Mouse (Mus musculus) midbrain, embryonic 15.5 days (tissue): ENCODE data around the gene Vdac1. TPM values are rescaled to one million over a fixed set of nuclear protein-coding genes. Genes with fewer than 3 reads are reported as not detected.

Experiments used
- ATAC-seq: fragments of 200-750 bp; cut with Nextera tagmentation; replicated peaks from 2 replicates; pipeline ENCODE4 v1.8.0; 2017; ENCODE audit warnings: moderate TSS enrichment
- H3K27ac ChIP-seq: fragments of 300-500 bp; sonication (generic); 2 replicates; pipeline ENCODE4 v1.5.1; 2015; ENCODE audit warnings: mild to moderate bottlenecking, inconsistent platforms
- H3K27me3 ChIP-seq: fragments of 300-500 bp; sonication (generic); replicated peaks from 2 replicates; pipeline ENCODE4 v1.6.1; 2015; ENCODE audit warnings: inconsistent platforms
- H3K36me3 ChIP-seq: fragments of 300-500 bp; sonication (generic); replicated peaks from 2 replicates; pipeline ENCODE4 v1.6.1; 2015; ENCODE audit warnings: inconsistent platforms
- H3K4me1 ChIP-seq: fragments of 300-500 bp; sonication (generic); 2 replicates; pipeline ENCODE4 v1.6.1; 2015; ENCODE audit warnings: inconsistent platforms
- H3K4me2 ChIP-seq: fragments of 300-500 bp; sonication (generic); 2 replicates; pipeline ENCODE4 v1.6.1; 2015; ENCODE audit warnings: inconsistent platforms, mild to moderate bottlenecking, moderate library complexity
- H3K4me3 ChIP-seq: fragments of 300-500 bp; sonication (generic); 2 replicates; pipeline ENCODE4 v1.5.1; 2015; ENCODE audit warnings: mild to moderate bottlenecking, inconsistent platforms
- H3K9ac ChIP-seq: fragments of 300-500 bp; sonication (generic); 2 replicates; pipeline ENCODE4 v1.6.1; 2015; ENCODE audit warnings: mild to moderate bottlenecking, inconsistent platforms
- H3K9me3 ChIP-seq: fragments of 300-500 bp; sonication (generic); 2 replicates; pipeline ENCODE4 v1.6.1; 2016; ENCODE audit warnings: inconsistent platforms
- WGBS: fragments of 180-500 bp; shearing (Covaris S2); methylation state at CpG from one replicate; pipeline ENCODE4 v1.1.7; 2015; ENCODE audit warnings: mixed read lengths; 5-methylcytosine and 5-hydroxymethylcytosine counted together
- polyA plus RNA-seq: library from polyadenylated mRNA; unstranded; fragments of >200 nt; fragmentation: Nextera tagmentation; extraction: Ambion mirVana; gene quantifications from 2 replicates; pipeline ENCODE4 v1.2.1, GENCODE M21; 2015

The Vdac1 gene
- polyA plus RNA-seq, 1 experiment from 2014 or later = 335 TPM

DNA sequence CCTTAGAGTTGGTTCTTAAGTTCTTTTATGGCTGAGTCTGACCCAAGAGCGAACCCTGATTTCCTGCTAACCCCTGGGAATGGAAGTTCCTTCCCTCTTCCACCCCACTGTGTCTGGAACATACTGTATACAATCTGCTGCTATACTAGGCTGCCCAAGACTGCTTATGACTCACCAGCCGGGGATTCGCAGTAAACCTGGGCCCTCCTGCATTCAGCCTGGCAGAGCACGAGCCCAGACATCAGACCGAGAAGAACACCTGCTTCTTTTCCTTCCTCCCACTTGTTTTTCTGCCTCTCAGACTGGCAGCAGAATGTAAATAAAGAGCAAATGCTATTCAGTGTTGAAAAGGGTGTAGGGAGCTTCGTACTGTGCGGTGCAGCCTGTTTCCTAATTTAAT, 24.7 kb upstream of the Vdac1 start:
- H3K4me3 ChIP-seq = no peak overlapping the region
- no peak overlapping the region for H3K9ac ChIP-seq
- WGBS = 83% methylated on average over 7 of the region's 7 CpGs
- H3K27me3 ChIP-seq = no peaks in the 10 kb centered on the region
- no peaks in the 10 kb centered on the region for H3K9me3 ChIP-seq
- H3K27ac ChIP-seq = no peak overlapping the region
- peaks cover 6% of the 10 kb centered on the region for H3K4me1 ChIP-seq
- no peak for ATAC-seq
- no peak overlapping the region for H3K4me2 ChIP-seq
- no peaks in the 10 kb centered on the region for H3K36me3 ChIP-seq

DNA sequence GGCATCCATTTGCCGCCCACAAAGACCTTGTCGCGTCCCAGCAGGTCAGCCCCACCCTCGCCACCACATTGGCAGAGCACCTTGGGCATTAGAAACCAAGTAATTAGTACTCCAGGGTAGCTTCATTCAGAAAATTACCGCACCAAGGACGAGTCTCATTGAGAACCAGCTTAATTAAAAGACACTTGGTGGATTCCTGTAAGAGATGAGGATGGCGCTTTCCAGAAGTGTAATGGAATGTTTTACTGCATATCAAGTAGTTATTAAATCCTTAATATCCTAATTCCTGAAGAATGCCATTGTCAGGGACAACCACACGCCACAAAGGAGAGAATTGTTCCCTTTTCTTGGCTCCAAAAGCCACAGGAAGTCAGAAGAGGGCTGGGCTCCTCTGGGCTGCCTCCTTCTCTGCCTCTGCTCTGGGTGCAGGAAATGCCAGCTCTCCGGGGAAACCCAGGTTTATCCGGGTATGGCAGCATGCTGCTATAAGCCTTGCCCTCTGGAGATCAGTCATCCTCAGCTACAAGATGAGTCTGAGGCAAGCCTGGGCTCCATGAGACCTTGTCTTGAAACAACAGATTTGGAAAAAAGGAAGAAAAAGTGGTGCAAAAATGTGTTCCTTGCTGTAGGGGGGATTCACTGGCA, 22.9 kb upstream of the Vdac1 start:
- H3K27me3 ChIP-seq = no peaks in the 10 kb centered on the region
- H3K4me2 ChIP-seq = no peak overlapping the region
- 62% methylated on average over 10 of the region's 10 CpGs for WGBS
- H3K36me3 ChIP-seq = no peaks in the 10 kb centered on the region
- H3K4me1 ChIP-seq = peaks cover 2% of the 10 kb centered on the region
- ATAC-seq = no peak
- H3K27ac ChIP-seq = no peak overlapping the region
- no peak overlapping the region for H3K4me3 ChIP-seq
- no peaks in the 10 kb centered on the region for H3K9me3 ChIP-seq
- no peak overlapping the region for H3K9ac ChIP-seq

DNA sequence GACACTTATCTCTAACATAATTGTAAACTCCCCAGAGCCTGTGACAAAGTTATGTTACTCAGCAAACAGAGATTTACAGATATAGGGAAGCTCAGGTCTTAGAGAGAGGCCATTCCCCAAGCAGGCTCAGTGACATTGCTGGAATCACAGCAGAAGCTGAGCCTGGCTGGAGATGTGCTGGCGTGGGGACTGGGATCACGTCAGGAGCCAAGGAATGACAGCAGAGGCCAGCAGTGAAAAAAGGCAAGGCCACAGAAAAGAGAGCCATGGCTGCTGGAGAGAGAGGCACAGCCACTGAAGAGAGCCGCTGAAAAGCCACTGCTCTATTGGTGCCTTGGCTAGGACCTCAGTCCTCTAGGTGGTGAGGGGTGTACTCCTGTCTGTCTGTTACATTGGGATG, 22.3 kb upstream of the Vdac1 start:
- no peak for ATAC-seq
- 76% methylated on average over 3 of the region's 3 CpGs for WGBS

GRCm38 (mm10) chr11:52339098-52339497, 21.6 kb upstream of the Vdac1 start:
- H3K27me3 ChIP-seq = no peaks in the 10 kb centered on the region
- H3K4me3 ChIP-seq = no peak overlapping the region
- ATAC-seq = no peak
- H3K27ac ChIP-seq = no peak overlapping the region
- WGBS = 86% methylated on average over 4 of the region's 4 CpGs
- no peaks in the 10 kb centered on the region for H3K36me3 ChIP-seq
- H3K4me1 ChIP-seq = no peaks in the 10 kb centered on the region
- H3K9ac ChIP-seq = no peak overlapping the region
- H3K9me3 ChIP-seq = no peaks in the 10 kb centered on the region
- no peak overlapping the region for H3K4me2 ChIP-seq

More for the DNA sequence above, 22.3 kb upstream of the Vdac1 start:
- H3K27ac ChIP-seq = no peak overlapping the region
- no peaks in the 10 kb centered on the region for H3K9me3 ChIP-seq
- no peak overlapping the region for H3K4me2 ChIP-seq
- H3K27me3 ChIP-seq = no peaks in the 10 kb centered on the region
- H3K4me3 ChIP-seq = no peak overlapping the region
- H3K9ac ChIP-seq = no peak overlapping the region
- H3K36me3 ChIP-seq = no peaks in the 10 kb centered on the region
- no peaks in the 10 kb centered on the region for H3K4me1 ChIP-seq

DNA sequence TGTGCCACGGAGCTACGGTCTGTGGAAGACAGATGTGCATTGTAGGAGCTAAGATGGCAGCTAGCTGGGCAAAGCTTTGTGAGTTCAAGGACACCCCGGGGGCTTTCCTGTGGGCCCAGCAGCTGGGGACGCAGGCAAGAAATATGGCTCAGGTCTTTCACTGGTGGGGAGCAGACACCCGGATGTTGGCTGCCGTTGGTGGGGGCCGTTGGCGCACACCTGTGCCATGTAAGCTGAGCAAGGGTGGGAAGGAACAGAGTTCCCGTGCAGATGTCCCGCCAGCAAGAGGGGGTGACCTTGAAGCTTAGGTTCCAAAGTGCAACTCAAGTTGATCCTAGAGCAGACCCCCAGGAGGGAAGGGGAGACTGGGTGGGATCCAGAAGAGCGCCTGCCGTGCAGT, 21.1 kb upstream of the Vdac1 start:
- no peak for ATAC-seq
- Histone ChIP-seq H3K4me2 (no peak overlapping the region), H3K4me3 (no peak overlapping the region), H3K27me3 (no peaks in the 10 kb centered on the region), H3K4me1 (no peaks in the 10 kb centered on the region), H3K9me3 (no peaks in the 10 kb centered on the region), H3K9ac (no peak overlapping the region), H3K36me3 (no peaks in the 10 kb centered on the region), H3K27ac (no peak overlapping the region)
- WGBS = 93% methylated on average over 12 of the region's 12 CpGs

- H3K4me1 ChIP-seq = no peaks in the 10 kb centered on the region
- no peaks in the 10 kb centered on the region for H3K9me3 ChIP-seq
- H3K36me3 ChIP-seq = no peaks in the 10 kb centered on the region
- H3K4me3 ChIP-seq = no peak overlapping the region
- 88% methylated on average over 12 of the region's 12 CpGs for WGBS
- no peak overlapping the region for H3K9ac ChIP-seq
- no peak overlapping the region for H3K27ac ChIP-seq
- ATAC-seq = no peak
- no peaks in the 10 kb centered on the region for H3K27me3 ChIP-seq
- no peak overlapping the region for H3K4me2 ChIP-seq
These were observed 20.4 kb upstream of the Vdac1 start for GRCm38 (mm10) chr11:52340123-52340864.

GRCm38 (mm10) chr11:52341001-52341400, 19.7 kb upstream of the Vdac1 start:
- ATAC-seq = no peak
- WGBS = 63% methylated on average over 9 of the region's 9 CpGs

GRCm38 (mm10) chr11:52341476-52341875, 19.2 kb upstream of the Vdac1 start:
- H3K4me2 ChIP-seq = no peak overlapping the region
- H3K27ac ChIP-seq = no peak overlapping the region
- H3K9me3 ChIP-seq = no peaks in the 10 kb centered on the region
- no peak overlapping the region for H3K4me3 ChIP-seq
- H3K27me3 ChIP-seq = no peaks in the 10 kb centered on the region
- ATAC-seq = no peak
- H3K4me1 ChIP-seq = peaks cover 6% of the 10 kb centered on the region; the same call in 1 of the 2 replicates
- H3K9ac ChIP-seq = no peak overlapping the region
- no peaks in the 10 kb centered on the region for H3K36me3 ChIP-seq
- WGBS = 71% methylated on average over 5 of the region's 5 CpGs

More at GRCm38 (mm10) chr11:52341001-52341400, 19.7 kb upstream of the Vdac1 start:
- Histone ChIP-seq H3K4me2 (no peak overlapping the region), H3K27ac (no peak overlapping the region), H3K27me3 (no peaks in the 10 kb centered on the region), H3K4me1 (peaks cover 3% of the 10 kb centered on the region; the same call in 1 of the 2 replicates), H3K9ac (no peak overlapping the region), H3K4me3 (no peak overlapping the region), H3K9me3 (no peaks in the 10 kb centered on the region), H3K36me3 (no peaks in the 10 kb centered on the region)

GRCm38 (mm10) chr11:52342296-52342695, 18.4 kb upstream of the Vdac1 start:
- Histone ChIP-seq H3K4me1 (peaks cover 6% of the 10 kb centered on the region; the same call in 1 of the 2 replicates), H3K36me3 (no peaks in the 10 kb centered on the region), H3K9me3 (no peaks in the 10 kb centered on the region), H3K4me3 (no peak overlapping the region), H3K27me3 (no peaks in the 10 kb centered on the region), H3K9ac (no peak overlapping the region), H3K4me2 (no peak overlapping the region), H3K27ac (no peak overlapping the region)
- WGBS = 86% methylated on average over 4 of the region's 4 CpGs
- ATAC-seq = no peak

DNA sequence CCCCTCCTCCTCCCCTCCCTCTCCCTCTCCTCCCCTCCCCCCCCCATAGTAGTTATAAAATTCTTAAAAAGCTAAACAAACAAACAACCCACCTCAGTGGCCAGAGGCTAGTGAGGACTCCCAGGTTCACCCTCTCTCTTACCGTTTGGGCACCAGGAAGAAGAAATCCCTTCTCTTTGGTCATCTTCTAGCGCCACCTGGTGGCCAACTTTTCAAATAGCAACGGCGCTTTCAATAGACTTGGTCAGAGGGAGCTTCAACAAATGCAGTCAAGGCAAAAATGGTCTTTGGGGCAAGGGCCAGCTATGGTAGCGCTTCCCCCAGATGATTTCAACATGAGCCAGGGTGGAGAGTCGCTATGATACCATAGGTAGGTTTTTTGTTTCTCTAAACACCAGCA, 17.5 kb upstream of the Vdac1 start:
- H3K36me3 ChIP-seq = no peaks in the 10 kb centered on the region
- ATAC-seq = no peak
- H3K9me3 ChIP-seq = no peaks in the 10 kb centered on the region
- no peak overlapping the region for H3K4me2 ChIP-seq
- 3% methylated on average over 6 of the region's 6 CpGs for whole genome bisulfite sequencing
- no peak overlapping the region for H3K27ac ChIP-seq
- H3K27me3 ChIP-seq = no peaks in the 10 kb centered on the region
- H3K9ac ChIP-seq = no peak overlapping the region
- H3K4me1 ChIP-seq = peaks cover 6% of the 10 kb centered on the region; the same call in 1 of the 2 replicates
- no peak overlapping the region for H3K4me3 ChIP-seq

DNA sequence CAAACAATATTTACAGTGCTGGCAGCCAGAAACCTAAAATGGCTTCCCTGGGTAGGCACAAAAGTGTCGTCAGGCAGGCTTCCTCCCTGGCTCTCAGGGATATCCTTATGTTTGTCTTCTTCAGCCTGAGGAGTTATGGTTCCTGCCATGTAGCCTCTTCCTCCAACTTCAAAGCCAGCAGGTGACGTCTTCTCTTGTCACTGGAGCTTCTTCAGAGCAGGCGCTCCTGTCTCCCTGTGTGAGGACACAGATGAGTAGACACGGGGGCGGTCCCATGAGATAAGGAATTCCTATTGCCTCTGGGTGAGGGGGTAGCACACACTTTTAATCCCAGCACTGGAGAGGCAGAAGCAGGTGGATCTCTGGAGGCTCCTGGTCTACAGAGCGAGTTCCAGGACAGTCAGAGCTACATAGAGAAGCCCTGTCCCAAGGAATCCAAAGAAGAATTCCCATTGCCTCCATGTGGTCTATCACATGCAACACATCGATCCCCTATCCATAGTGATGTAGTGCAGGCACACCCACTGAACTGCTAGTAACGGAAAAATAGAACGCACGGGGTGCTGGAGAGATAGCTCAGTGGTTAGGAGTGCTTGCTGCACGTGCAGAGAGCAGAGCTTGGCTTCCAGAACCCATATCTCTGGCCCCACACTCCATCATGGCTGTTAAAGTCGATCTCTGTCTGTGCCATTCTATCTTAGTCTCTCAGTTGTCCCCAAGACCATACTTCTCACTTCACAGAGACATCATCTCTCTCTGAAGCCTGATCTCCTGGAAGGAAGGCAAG, 15.5 kb upstream of the Vdac1 start:
- WGBS = 81% methylated on average over 12 of the region's 12 CpGs
- Histone ChIP-seq H3K27ac (no peak overlapping the region), H3K9me3 (no peaks in the 10 kb centered on the region), H3K27me3 (no peaks in the 10 kb centered on the region), H3K4me3 (no peak overlapping the region), H3K36me3 (no peaks in the 10 kb centered on the region), H3K4me2 (0 out of 2 replicates have a peak overlapping the region, but pooled peaks have one; percentile 41), H3K9ac (no peak overlapping the region), H3K4me1 (peaks cover 6% of the 10 kb centered on the region; the same call in 1 of the 2 replicates)
- no peak for ATAC-seq

DNA sequence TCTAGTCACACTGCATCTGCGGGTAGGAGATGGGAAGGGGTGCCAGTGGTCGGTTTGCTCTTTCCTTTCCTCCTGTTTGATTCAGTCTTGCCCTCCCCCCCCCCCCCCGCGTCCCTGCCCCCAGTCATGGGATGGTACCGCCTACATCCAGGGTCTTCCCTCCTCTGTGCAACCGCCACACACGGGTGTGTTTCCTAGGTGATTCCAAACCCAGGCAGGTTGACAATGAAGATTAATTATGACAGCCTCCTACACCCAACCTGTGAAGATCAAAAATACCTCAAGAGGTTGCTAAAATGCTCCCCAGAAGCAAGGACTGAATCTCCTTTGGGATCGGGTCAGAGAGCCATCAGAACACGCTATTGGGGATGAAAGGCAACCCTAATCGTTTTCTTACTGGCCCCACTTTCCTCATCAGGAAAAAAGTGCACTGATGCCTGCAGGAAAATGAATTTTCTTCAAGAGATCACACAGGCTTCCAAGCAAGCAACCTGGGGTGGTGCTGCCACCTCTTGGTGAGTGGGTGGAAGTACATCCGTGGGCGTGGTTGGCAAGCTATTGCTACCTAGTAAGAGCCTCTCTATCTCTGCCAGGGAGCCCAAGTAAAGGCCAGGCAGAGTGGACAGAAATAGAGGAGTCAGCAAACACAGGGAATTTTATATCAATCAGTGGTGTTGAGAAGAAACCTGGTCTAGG, 14.6 kb upstream of the Vdac1 start:
- peak overlapping the region; percentile 55; the same call in 1 of the 2 replicates for H3K27ac ChIP-seq
- H3K9ac ChIP-seq = 0 out of 2 replicates have a peak overlapping the region, but pooled peaks have one; percentile 16

More for the DNA sequence above, 14.6 kb upstream of the Vdac1 start:
- H3K27me3 ChIP-seq = no peaks in the 10 kb centered on the region
- 17% methylated on average over 10 of the region's 12 CpGs for WGBS
- peak; percentile 64; the same call in 1 of the 2 replicates for ATAC-seq
- H3K4me2 ChIP-seq = peak overlapping the region; percentile 41
- no peaks in the 10 kb centered on the region for H3K36me3 ChIP-seq
- H3K9me3 ChIP-seq = no peaks in the 10 kb centered on the region
- H3K4me1 ChIP-seq = peaks cover 6% of the 10 kb centered on the region; the same call in 1 of the 2 replicates
- H3K4me3 ChIP-seq = peak overlapping the region; percentile 15
